Mouse (Mus musculus) myocyte (in vitro differentiated cells): ENCODE data around the gene Slc24a2.

Source experiments
- E2F4 ChIP-seq: IDR thresholded peaks from one replicate; pipeline ENCODE4 v1.6.1; 2011; ENCODE audit warnings: mild to moderate bottlenecking, control low read depth, moderate library complexity; ENCODE audit not compliant: insufficient read depth
- MAX ChIP-seq: IDR thresholded peaks from one replicate; pipeline ENCODE4 v1.6.1; 2011; ENCODE audit warnings: low read depth, mild to moderate bottlenecking, control low read depth
- MYOD1 ChIP-seq, 3 experiments: IDR thresholded peaks; one replicate each; pipeline ENCODE4 v1.6.1; 2011; ENCODE audit warnings: control low read depth in 2 of 3, low read depth in 2 of 3, mild to moderate bottlenecking in 2 of 3, moderate library complexity in 1 of 3; ENCODE audit not compliant: insufficient read length in 2 of 3, control insufficient read depth in 1 of 3
- MYOG ChIP-seq, 3 experiments: IDR thresholded peaks; one replicate each; pipeline ENCODE4 v1.6.1; 2011; ENCODE audit warnings: control low read depth in 2 of 3, low read depth in 2 of 3, mild to moderate bottlenecking in 2 of 3; ENCODE audit not compliant: insufficient read length in 2 of 3, control insufficient read depth in 1 of 3, insufficient read depth in 1 of 3
- POLR2A ChIP-seq: IDR thresholded peaks from one replicate; pipeline ENCODE4 v1.6.1; 2011; ENCODE audit warnings: low read depth, mild to moderate bottlenecking, control low read depth, moderate library complexity; ENCODE audit not compliant: insufficient read length
- POLR2AphosphoS2 ChIP-seq: IDR thresholded peaks from one replicate; pipeline ENCODE4 v1.6.1; 2011; ENCODE audit warnings: low read depth, control low read depth; ENCODE audit not compliant: insufficient read length
- REST ChIP-seq: IDR thresholded peaks from one replicate; pipeline ENCODE4 v1.6.1; 2011; ENCODE audit warnings: mild to moderate bottlenecking, control low read depth, moderate library complexity; ENCODE audit not compliant: insufficient read depth, insufficient read length
- SRF ChIP-seq: IDR thresholded peaks from one replicate; pipeline ENCODE4 v1.6.1; 2011; ENCODE audit warnings: low read depth; ENCODE audit not compliant: control insufficient read depth, insufficient read length
- TCF3 ChIP-seq: IDR thresholded peaks from one replicate; pipeline ENCODE4 v1.6.1; 2011; ENCODE audit warnings: low read depth, control low read depth; ENCODE audit not compliant: insufficient read length
- USF1 ChIP-seq: IDR thresholded peaks from one replicate; pipeline ENCODE4 v1.6.1; 2011; ENCODE audit warnings: low read depth, mild to moderate bottlenecking, control low read depth, moderate library complexity

DNA sequence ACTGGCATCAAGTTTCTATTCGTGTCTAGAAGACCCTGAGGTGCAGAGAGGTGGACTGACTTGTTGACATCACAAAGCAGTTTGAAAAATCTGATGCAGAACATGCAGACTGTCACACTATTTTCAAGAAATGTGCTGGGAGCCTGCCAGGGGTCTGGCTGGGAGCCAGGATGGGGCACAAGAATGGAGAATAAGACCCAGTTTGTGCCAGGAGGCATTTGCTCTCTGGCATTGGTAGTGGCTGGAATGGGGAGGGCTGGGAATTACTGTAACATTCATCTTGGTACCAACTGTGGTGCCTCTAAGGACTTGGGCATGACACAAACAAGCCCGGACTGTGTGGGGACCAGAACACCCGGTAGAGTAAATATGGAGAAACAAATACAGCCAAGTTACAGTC, 89.4 kb downstream of the Slc24a2 start:
- TF ChIP-seq POLR2A (no peak), TCF3 (no peak), MYOD1 (IDR thresholded peaks at IDR 0.05; ENCODE audit: control insufficient read depth in 1 of 3, insufficient read length in 2 of 3, low read depth in 2 of 3) (no peak), POLR2AphosphoS2 (no peak), USF1 (no peak), REST (no peak), SRF (no peak), E2F4 (no peak), MAX (no peak), MYOG (IDR thresholded peaks at IDR 0.05; ENCODE audit: control insufficient read depth in 1 of 3, insufficient read depth in 1 of 3, insufficient read length in 2 of 3, low read depth in 2 of 3) (no peak)
